Mouse (Mus musculus) lung, embryonic 14.5 days (tissue): ENCODE results near the gene Olfr370. TPM values are rescaled to one million over a fixed set of nuclear protein-coding genes. Genes with fewer than 3 reads are reported as not detected.
"Not testable (repeated sequence)": the region's sequence is repeated elsewhere in the genome, so short reads cannot be mapped to it uniquely, and the experiment has no call there.

ENCODE experiments used
- ATAC-seq: fragments of 200-750 bp; cut with Nextera tagmentation; 2 replicates; pipeline ENCODE4 v1.8.0; 2017; ENCODE audit warnings: mild to moderate bottlenecking, moderate TSS enrichment, moderate library complexity; ENCODE audit not compliant: insufficient read depth
- DNase-seq: peaks from one replicate; pipeline ENCODE4 v3.0.0-alpha.2; 2015
- H3K27ac ChIP-seq: fragments of 300-500 bp; sonication (generic); 2 replicates; pipeline ENCODE4 v1.5.1; 2014; ENCODE audit warnings: low read depth, mild to moderate bottlenecking, moderate library complexity
- H3K27me3 ChIP-seq: fragments of 300-500 bp; sonication (generic); 2 replicates; pipeline ENCODE4 v1.6.1; 2014; ENCODE audit warnings: low read length, control low read depth; ENCODE audit not compliant: insufficient read depth
- H3K36me3 ChIP-seq: fragments of 300-500 bp; sonication (generic); 2 replicates; pipeline ENCODE4 v1.6.1; 2014; ENCODE audit warnings: control low read depth; ENCODE audit not compliant: insufficient read depth
- H3K4me1 ChIP-seq: fragments of 300-500 bp; sonication (generic); 2 replicates; pipeline ENCODE4 v1.6.1; 2014; ENCODE audit warnings: antibody characterized with exemption, control low read depth; ENCODE audit not compliant: insufficient read depth
- H3K4me2 ChIP-seq: fragments of 300-500 bp; sonication (generic); 2 replicates; pipeline ENCODE4 v1.6.1; 2014; ENCODE audit warnings: mild to moderate bottlenecking
- H3K4me3 ChIP-seq: fragments of 300-500 bp; sonication (generic); 2 replicates; pipeline ENCODE4 v1.5.1; 2014; ENCODE audit warnings: low read depth, low read length
- H3K9ac ChIP-seq: fragments of 300-500 bp; sonication (generic); 2 replicates; pipeline ENCODE4 v1.6.1; 2014
- H3K9me3 ChIP-seq: fragments of 300-500 bp; sonication (generic); 2 replicates; pipeline ENCODE4 v1.6.1; 2016; ENCODE audit warnings: low read depth, low read length, control low read depth
- CTCF ChIP-seq: IDR thresholded peaks from 2 replicates; pipeline ENCODE4 v1.5.1; 2016; ENCODE audit warnings: antibody characterized with exemption, low read depth
- WGBS: fragments of 180-500 bp; shearing (Covaris S2); extraction: QIAGEN DNeasy Blood & Tissue Kit; methylation state at CpG from one replicate; pipeline ENCODE4 v1.1.7; 2014; 5-methylcytosine and 5-hydroxymethylcytosine counted together
- polyA plus RNA-seq: library from polyadenylated mRNA; unstranded; fragments of >200 nt; fragmentation: Nextera tagmentation; extraction: Ambion mirVana; gene quantifications from 2 replicates; pipeline ENCODE4 v1.2.1, GENCODE M21; 2014

Gene Olfr370
- polyA plus RNA-seq, 1 experiment from 2014 or later, result not detected

DNA sequence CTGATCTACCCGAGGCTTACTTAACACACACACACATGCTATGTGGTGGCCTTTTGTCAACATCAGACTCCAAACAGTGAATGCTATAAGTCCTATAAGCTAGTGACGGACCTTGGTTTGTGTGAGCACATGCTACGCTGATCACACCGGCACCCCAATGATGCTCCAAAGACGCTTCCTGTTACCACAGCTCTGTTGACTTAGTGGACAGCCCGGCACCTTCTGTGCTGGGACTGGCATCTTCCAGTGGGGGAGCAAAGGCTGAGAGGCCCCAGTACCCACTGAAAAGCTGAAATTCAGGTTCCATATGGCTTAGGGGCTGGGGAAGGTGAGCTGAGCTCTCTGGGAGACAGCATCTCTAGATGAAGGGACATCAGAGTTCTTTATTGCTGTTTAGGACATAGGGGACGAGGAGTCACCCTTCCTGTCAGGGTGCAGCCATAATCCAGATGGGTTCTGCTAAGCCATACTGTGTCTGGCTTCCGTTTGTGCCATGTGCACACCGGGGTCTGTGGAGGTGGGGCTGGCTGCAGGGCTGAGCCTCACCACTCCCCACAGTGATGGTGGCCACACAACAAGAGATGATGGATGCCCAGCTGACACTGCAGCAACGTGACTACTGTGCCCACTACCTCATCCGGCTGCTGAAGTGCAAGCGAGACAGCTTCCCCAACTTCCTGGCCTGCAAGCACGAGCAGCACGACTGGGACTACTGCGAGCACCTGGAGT is 34.9 kb downstream of the Olfr370 start:
- H3K9ac ChIP-seq, result no peak overlapping the region
- WGBS, result 76% methylated on average over 15 of the region's 15 CpGs
- TF ChIP-seq CTCF, result no peak
- DNase-seq (no peak), ATAC-seq (no peak)
- no peak overlapping the region for H3K4me2 ChIP-seq
- H3K9me3 ChIP-seq, result no peaks in the 10 kb centered on the region
- H3K27ac ChIP-seq, result no peak overlapping the region
- peaks cover 51% of the 10 kb centered on the region for H3K36me3 ChIP-seq
- H3K4me1 ChIP-seq, result peaks cover 3% of the 10 kb centered on the region
- no peaks in the 10 kb centered on the region for H3K27me3 ChIP-seq
- no peak overlapping the region for H3K4me3 ChIP-seq

GRCm38 (mm10) chr8:83571001-83571340 is 35.4 kb downstream of the Olfr370 start:
- H3K4me1 ChIP-seq, H3K9ac ChIP-seq: not testable (repeated sequence)

GRCm38 (mm10) chr8:83571791-83572190 is 36.2 kb downstream of the Olfr370 start:
- ATAC-seq (no peak), DNase-seq (no peak)
- Histone ChIP-seq H3K9me3 (no peaks in the 10 kb centered on the region), H3K4me3 (no peak overlapping the region), H3K27ac (no peak overlapping the region), H3K36me3 (peaks cover 51% of the 10 kb centered on the region), H3K27me3 (no peaks in the 10 kb centered on the region), H3K4me2 (no peak overlapping the region), H3K4me1 (peaks cover 7% of the 10 kb centered on the region), H3K9ac (no peak overlapping the region)
- TF ChIP-seq CTCF, result no peak
- WGBS, result 88% methylated on average over 10 of the region's 10 CpGs

More at GRCm38 (mm10) chr8:83571001-83571340, 35.4 kb downstream of the Olfr370 start:
- not testable (repeated sequence) for H3K9me3 ChIP-seq, H3K27ac ChIP-seq, H3K27me3 ChIP-seq, ATAC-seq, H3K4me2 ChIP-seq, H3K4me3 ChIP-seq, DNase-seq
- H3K36me3 ChIP-seq, result peaks cover 51% of the 10 kb centered on the region
- 93% methylated on average over 5 of the region's 7 CpGs for WGBS

DNA sequence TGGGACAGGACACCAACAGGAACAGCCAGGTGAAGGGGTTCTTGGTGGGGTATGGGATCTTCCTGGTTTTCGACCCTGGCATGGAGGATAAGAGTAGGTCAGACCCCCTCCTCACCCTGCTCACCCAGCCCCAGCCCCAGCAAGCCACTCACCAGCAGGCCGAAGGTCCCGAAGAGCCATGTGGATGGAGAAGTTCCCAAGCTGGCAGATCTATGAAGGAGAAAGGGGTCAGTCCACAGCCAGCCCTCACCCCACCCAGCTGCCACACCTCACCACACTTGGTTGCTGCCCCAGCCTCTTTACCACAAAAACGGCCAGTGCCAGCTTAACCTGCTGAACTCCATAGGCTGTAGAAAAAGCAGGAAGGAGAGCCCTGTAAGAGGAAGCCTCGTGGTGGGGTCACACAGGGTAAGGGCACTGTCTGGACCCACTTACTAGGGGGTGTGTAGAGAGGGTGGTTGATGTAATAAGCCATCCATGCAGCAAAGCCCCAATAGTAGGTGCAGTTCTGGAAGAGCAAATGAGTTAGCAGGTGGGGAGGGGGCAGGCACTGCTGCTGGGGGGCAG is 36.7 kb downstream of the Olfr370 start:
- Histone ChIP-seq H3K9ac (no peak overlapping the region), H3K27me3 (no peaks in the 10 kb centered on the region), H3K36me3 (peaks cover 51% of the 10 kb centered on the region), H3K27ac (no peak overlapping the region), H3K4me1 (peaks cover 12% of the 10 kb centered on the region), H3K9me3 (no peaks in the 10 kb centered on the region), H3K4me2 (no peak overlapping the region), H3K4me3 (no peak overlapping the region)
- no peak for ATAC-seq
- no peak for TF ChIP-seq CTCF
- no peak for DNase-seq
- WGBS, result 78% methylated on average over 5 of the region's 5 CpGs

DNA sequence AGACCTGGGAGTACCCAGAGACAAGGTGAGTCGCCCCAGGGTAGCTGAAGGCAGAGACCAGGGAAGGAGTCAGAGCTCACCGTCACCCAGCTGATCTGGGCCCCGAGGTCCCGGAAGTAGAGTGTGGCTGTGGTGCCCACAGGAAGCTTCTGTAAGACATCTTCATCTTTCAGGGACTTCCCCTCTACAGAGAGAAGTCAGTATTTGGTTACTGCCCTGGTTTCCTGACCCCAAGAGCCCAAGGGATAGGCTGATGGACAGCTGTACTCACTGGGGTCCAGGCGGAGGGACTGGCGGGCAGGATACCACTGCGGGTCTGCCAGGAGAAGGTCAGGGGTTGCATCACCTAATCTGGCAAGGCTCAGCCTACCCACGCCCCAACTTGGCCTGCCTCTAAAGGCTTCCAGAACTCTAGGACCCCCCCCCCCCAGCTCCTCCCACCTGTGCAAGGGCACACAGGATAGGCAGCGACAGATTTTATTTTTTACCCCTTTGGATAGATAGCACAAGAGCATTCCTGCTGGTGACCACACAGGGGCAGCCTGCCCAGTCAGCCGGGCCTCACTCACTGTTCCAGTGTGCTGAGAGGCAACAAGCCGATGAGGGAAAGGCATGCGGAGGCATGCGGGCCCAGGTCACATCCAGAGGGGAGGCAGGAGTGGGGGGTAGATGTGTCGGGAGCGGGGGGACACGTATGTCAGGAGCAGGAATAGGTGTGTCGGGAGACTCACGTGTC is 37.7 kb downstream of the Olfr370 start:
- H3K9me3 ChIP-seq, result no peaks in the 10 kb centered on the region
- DNase-seq (no peak), ATAC-seq (no peak)
- H3K4me3 ChIP-seq, result no peak overlapping the region
- WGBS, result 82% methylated on average over 18 of the region's 18 CpGs
- H3K27me3 ChIP-seq, result no peaks in the 10 kb centered on the region
- H3K4me1 ChIP-seq, result peaks cover 15% of the 10 kb centered on the region
- peak; percentile 21; the same call in 1 of the 2 replicates for TF ChIP-seq CTCF
- no peak overlapping the region for H3K9ac ChIP-seq
- peaks cover 51% of the 10 kb centered on the region for H3K36me3 ChIP-seq
- no peak overlapping the region for H3K4me2 ChIP-seq
- H3K27ac ChIP-seq, result no peak overlapping the region

DNA sequence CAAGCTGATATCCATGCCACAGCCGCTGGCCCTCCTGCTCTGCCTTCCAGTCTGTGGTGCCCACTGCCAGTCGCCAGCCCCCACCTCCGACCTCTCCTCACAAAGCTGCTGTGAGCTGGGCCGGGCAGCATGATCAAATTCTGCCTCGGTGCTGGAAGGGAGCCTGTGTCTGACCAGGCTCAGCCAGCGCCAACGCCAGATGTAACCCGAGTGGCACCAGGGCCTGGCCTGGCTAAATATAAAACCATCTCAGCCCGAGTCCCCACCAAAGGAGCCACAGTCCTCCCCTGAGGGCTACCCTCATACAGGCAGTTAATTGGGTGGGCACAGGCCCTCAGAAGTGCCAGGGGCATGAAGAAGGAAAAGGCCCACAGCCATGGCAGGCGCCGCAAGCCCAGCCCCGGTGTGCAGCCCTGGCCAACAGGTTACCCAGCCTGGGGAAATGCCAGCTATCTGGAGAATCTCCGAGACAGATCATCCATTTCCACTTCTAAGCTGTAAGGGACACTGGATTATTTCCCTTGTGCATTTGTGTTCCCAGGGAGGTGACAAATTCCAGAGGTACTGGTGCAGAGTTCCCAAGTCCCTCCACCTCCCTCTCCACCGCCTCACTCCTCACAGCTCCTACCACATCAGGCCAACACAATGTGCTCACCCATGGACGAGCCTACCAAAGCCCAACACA is 39.2 kb downstream of the Olfr370 start:
- Histone ChIP-seq H3K4me3 (no peak overlapping the region), H3K36me3 (peaks cover 50% of the 10 kb centered on the region), H3K4me2 (no peak overlapping the region), H3K9me3 (no peaks in the 10 kb centered on the region), H3K4me1 (peaks cover 15% of the 10 kb centered on the region), H3K27me3 (no peaks in the 10 kb centered on the region), H3K27ac (peak overlapping the region; percentile 95), H3K9ac (no peak overlapping the region)
- TF ChIP-seq CTCF, result no peak
- WGBS, result 73% methylated on average over 15 of the region's 15 CpGs
- DNase-seq (no peak), ATAC-seq (no peak)
